Mouse (Mus musculus): ENCODE results near the gene Fh1. TPM values are rescaled to one million over a fixed set of nuclear protein-coding genes. Genes with fewer than 3 reads are reported as not detected.

Fh1 gene
- total RNA-seq, 4 experiments from 2014 or later: 543 to 586 (median 574) TPM

Other genes with a start within 250 kb of the Fh1 start
- gene Rgs7, start 133.1 kb downstream of the Fh1 start, total RNA-seq (2022): 1 to 10 TPM in 3 of 4 experiments, under 1 TPM in 1; 0.69 to 1.7 (median 1.3) TPM
- gene Kmo, start 5.3 kb downstream of the Fh1 start, total RNA-seq (2022): under 1 TPM; 0.28 to 0.44 (median 0.30) TPM
- 1 to 10 TPM; 3.7 to 5.8 (median 4.0) TPM for gene Opn3, start 67.1 kb upstream of the Fh1 start, total RNA-seq (2022)
- 1 to 10 TPM; 6.7 to 9.7 (median 7.7) TPM for gene Chml, start 67.3 kb upstream of the Fh1 start, total RNA-seq (2022)
- not detected for gene Wdr64, start 73.0 kb upstream of the Fh1 start, total RNA-seq (2022)

Data from heart, adult 8-10 months (tissue).